Mouse (Mus musculus): ENCODE measurements around the gene Vwa3a. TPM values are rescaled to one million over a fixed set of nuclear protein-coding genes. Genes with fewer than 3 reads are reported as not detected.

The Vwa3a gene
- 7.0 TPM for polyA plus RNA-seq (2014; fragmentation: Illumina TruSeq; extraction: RNeasy Lipid Tissue Mini Kit (QIAGEN cat#74804); ENCODE audit: low read depth, low replicate concordance)

DNA sequence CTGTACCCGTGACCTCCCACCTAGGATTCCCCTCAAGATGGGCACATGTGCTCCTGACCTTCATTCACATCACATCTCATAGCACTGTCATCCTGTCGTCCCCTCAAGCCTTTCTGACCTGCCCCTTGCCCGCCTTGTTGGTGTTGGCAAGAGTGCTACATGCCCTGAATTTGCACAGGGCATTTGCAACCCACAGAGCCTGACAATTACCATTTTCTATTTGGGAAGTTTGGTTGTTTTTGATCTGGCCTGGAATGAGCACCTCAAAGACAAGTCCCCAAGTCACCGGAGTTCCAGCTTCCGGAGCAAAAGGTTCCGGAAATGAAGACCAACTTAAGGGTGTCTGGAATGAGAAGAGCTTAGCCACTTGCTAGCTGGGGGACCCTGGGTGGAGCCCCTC lies at the start of gene Vwa3a:
Gene Vwa3a (plus strand): TSS at position 301 of the 400 bp plus-strand sequence.

DNA sequence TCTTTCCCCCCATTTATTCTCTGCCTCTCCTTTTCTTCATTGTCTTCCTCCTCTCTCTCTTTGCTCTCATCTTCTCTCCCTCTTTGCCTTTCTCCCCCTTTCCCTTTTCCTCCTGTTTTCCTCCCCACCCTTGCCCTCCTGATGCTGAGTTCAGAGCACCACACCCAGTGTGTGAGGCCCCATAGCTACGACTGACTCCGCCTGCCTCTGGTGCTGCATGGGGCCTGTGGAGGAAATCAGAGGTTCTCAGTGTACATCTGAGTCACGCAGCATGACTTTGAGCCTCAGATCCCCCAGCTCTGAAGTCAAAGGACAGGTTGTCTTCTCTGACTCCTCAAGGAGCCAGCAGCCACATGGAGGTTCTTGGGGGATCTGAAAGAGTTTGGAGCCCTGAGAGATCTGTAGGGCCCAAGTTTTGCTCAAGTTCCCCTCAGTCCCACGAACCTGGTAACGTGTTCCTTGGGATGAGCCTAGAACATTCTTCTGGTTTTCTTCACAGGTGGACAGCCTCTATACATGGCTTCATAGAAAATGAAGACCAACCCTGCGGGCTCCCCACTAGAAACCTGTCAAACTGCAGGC lies 72.8 kb downstream of the Vwa3a start, which contains the start of gene Gm5737:
Gene Gm5737 (plus strand): TSS at position 532 of the 582 bp plus-strand sequence.

GRCm38 (mm10) chr7:120842345-120843036 lies 103.4 kb downstream of the Vwa3a start, which contains the start of gene Eef2k:
TSS of gene Eef2k (plus strand) at chr7:120842831.

Other genes starting within 250 kb of the Vwa3a start
- 172 TPM for gene Uqcrc2, start 104.1 kb upstream of the Vwa3a start, polyA plus RNA-seq (2014; fragmentation: Illumina TruSeq; extraction: RNeasy Lipid Tissue Mini Kit (QIAGEN cat#74804); ENCODE audit: low read depth, low replicate concordance)
- 2.7 TPM for gene Pdzd9, start 69.0 kb upstream of the Vwa3a start, polyA plus RNA-seq (2014; fragmentation: Illumina TruSeq; extraction: RNeasy Lipid Tissue Mini Kit (QIAGEN cat#74804); ENCODE audit: low read depth, low replicate concordance)
- gene Mosmo, start 61.7 kb upstream of the Vwa3a start, polyA plus RNA-seq (2014; fragmentation: Illumina TruSeq; extraction: RNeasy Lipid Tissue Mini Kit (QIAGEN cat#74804); ENCODE audit: low read depth, low replicate concordance), result 30.8 TPM
- 0.98 TPM for gene Gm5737, start 73.0 kb downstream of the Vwa3a start, polyA plus RNA-seq (2014; fragmentation: Illumina TruSeq; extraction: RNeasy Lipid Tissue Mini Kit (QIAGEN cat#74804); ENCODE audit: low read depth, low replicate concordance)
- gene Eef2k, start 103.5 kb downstream of the Vwa3a start, polyA plus RNA-seq (2014; fragmentation: Illumina TruSeq; extraction: RNeasy Lipid Tissue Mini Kit (QIAGEN cat#74804); ENCODE audit: low read depth, low replicate concordance), result 21.4 TPM
- gene Polr3e, start 178.4 kb downstream of the Vwa3a start, polyA plus RNA-seq (2014; fragmentation: Illumina TruSeq; extraction: RNeasy Lipid Tissue Mini Kit (QIAGEN cat#74804); ENCODE audit: low read depth, low replicate concordance), result 25.9 TPM
- gene Cdr2, start 243.0 kb downstream of the Vwa3a start, polyA plus RNA-seq (2014; fragmentation: Illumina TruSeq; extraction: RNeasy Lipid Tissue Mini Kit (QIAGEN cat#74804); ENCODE audit: low read depth, low replicate concordance), result 29.5 TPM
- 1.9 TPM for gene Mfsd13b, start 243.2 kb downstream of the Vwa3a start, polyA plus RNA-seq (2014; fragmentation: Illumina TruSeq; extraction: RNeasy Lipid Tissue Mini Kit (QIAGEN cat#74804); ENCODE audit: low read depth, low replicate concordance)

All from adipose tissue, adult 10 weeks (tissue).